Mouse (Mus musculus): ENCODE measurements at regions not wholly inside any gene's neighbourhood (a gene's known extent, or its start where the extent isn't known, plus 50 kb on each side); places are given as distances from the start of the nearest gene placed in this dataset.
A peak's percentile ranks its signal among the peaks of the same experiment; 100 is the strongest.
"Not testable (repeated sequence)": the region's sequence is repeated elsewhere in the genome, so short reads cannot be mapped to it uniquely, and the experiment has no call there.

- not testable (repeated sequence) for DNase-seq
Measured at GRCm38 (mm10) chr1:145784370-145784769, 710.2 kb upstream of the Brinp3 start.

GRCm38 (mm10) chr1:145806390-145806948 is 688.1 kb upstream of the Brinp3 start:
- peak; percentile 85 to 90 for DNase-seq

GRCm38 (mm10) chr1:145847047-145847446 is 647.5 kb upstream of the Brinp3 start:
- DNase-seq = no peak
